Mouse (Mus musculus) midbrain, embryonic 13.5 days (tissue): ENCODE data around the gene Ccr1l1. TPM values are rescaled to one million over a fixed set of nuclear protein-coding genes. Genes with fewer than 3 reads are reported as not detected.

ENCODE experiments used
- ATAC-seq: fragments of 200-750 bp; cut with Nextera tagmentation; 2 replicates; pipeline ENCODE4 v1.8.0; 2017; ENCODE audit warnings: mild to moderate bottlenecking, moderate TSS enrichment, moderate library complexity
- H3K27ac ChIP-seq: fragments of 300-500 bp; sonication (generic); 2 replicates; pipeline ENCODE4 v1.5.1; 2015; ENCODE audit warnings: inconsistent platforms, mild to moderate bottlenecking, moderate library complexity
- H3K27me3 ChIP-seq: fragments of 300-500 bp; sonication (generic); 2 replicates; pipeline ENCODE4 v1.6.1; 2015; ENCODE audit warnings: mild to moderate bottlenecking, inconsistent platforms
- H3K36me3 ChIP-seq: fragments of 300-500 bp; sonication (generic); 2 replicates; pipeline ENCODE4 v1.6.1; 2015; ENCODE audit warnings: mild to moderate bottlenecking, inconsistent platforms
- H3K4me1 ChIP-seq: fragments of 300-500 bp; sonication (generic); replicated peaks from 2 replicates; pipeline ENCODE4 v1.6.1; 2015; ENCODE audit warnings: inconsistent platforms
- H3K4me2 ChIP-seq: fragments of 300-500 bp; sonication (generic); replicated peaks from 2 replicates; pipeline ENCODE4 v1.6.1; 2015; ENCODE audit warnings: moderate library complexity, mild to moderate bottlenecking, inconsistent platforms
- H3K4me3 ChIP-seq: fragments of 300-500 bp; sonication (generic); replicated peaks from 2 replicates; pipeline ENCODE4 v1.5.1; 2015; ENCODE audit warnings: mild to moderate bottlenecking, inconsistent platforms
- H3K9ac ChIP-seq: fragments of 300-500 bp; sonication (generic); replicated peaks from 2 replicates; pipeline ENCODE4 v1.6.1; 2015; ENCODE audit warnings: mild to moderate bottlenecking, inconsistent platforms
- H3K9me3 ChIP-seq: fragments of 300-500 bp; sonication (generic); 2 replicates; pipeline ENCODE4 v1.6.1; 2016; ENCODE audit warnings: mild to moderate bottlenecking, inconsistent platforms
- WGBS: fragments of 180-500 bp; shearing (Covaris S2); methylation state at CpG from one replicate; pipeline ENCODE4 v1.1.7; 2015; 5-methylcytosine and 5-hydroxymethylcytosine counted together
- polyA plus RNA-seq: library from polyadenylated mRNA; unstranded; fragments of >200 nt; fragmentation: Nextera tagmentation; extraction: Ambion mirVana; gene quantifications from 2 replicates; pipeline ENCODE4 v1.2.1, GENCODE M21; 2015

Gene Ccr1l1
- not detected in 2 replicates for polyA plus RNA-seq

GRCm38 (mm10) chr9:123978308-123978707 lies at the start of gene Ccr1l1:
Ccr1l1 (minus strand) TSS chr9:123978408.
- 76% methylated on average over 1 of the region's 1 CpGs for WGBS
- ATAC-seq = no peak
- H3K36me3 ChIP-seq = no peaks in the 10 kb centered on the region
- no peak within 1 kb of the TSS for H3K9ac ChIP-seq
- no peak within 1 kb of the TSS for H3K4me3 ChIP-seq
- H3K4me1 ChIP-seq = no peaks in the 10 kb centered on the region
- H3K9me3 ChIP-seq = no peaks in the 10 kb centered on the region
- no peak within 1 kb of the TSS for H3K4me2 ChIP-seq
- H3K27me3 ChIP-seq = no peaks in the 10 kb centered on the region
- no peak within 1 kb of the TSS for H3K27ac ChIP-seq

- H3K9me3 ChIP-seq = no peaks in the 10 kb centered on the region
- no peaks in the 10 kb centered on the region for H3K4me1 ChIP-seq
- no peak within 1 kb of the TSS for H3K9ac ChIP-seq
- no peaks in the 10 kb centered on the region for H3K36me3 ChIP-seq
- H3K4me2 ChIP-seq = no peak within 1 kb of the TSS
- WGBS = 94% methylated on average over 1 of the region's 1 CpGs
- H3K27me3 ChIP-seq = no peaks in the 10 kb centered on the region
- no peak within 1 kb of the TSS for H3K27ac ChIP-seq
- no peak for ATAC-seq
- no peak within 1 kb of the TSS for H3K4me3 ChIP-seq
Observed at GRCm38 (mm10) chr9:124021672-124022071, 43.5 kb upstream of the Ccr1l1 start, which contains the start of gene Ccr3. Ccr3 (plus strand) TSS chr9:124021972.

GRCm38 (mm10) chr9:124019887-124020286 lies 41.7 kb upstream of the Ccr1l1 start:
- H3K4me1 ChIP-seq = no peaks in the 10 kb centered on the region
- no peak for ATAC-seq
- H3K27me3 ChIP-seq = no peaks in the 10 kb centered on the region
- H3K9me3 ChIP-seq = no peaks in the 10 kb centered on the region
- H3K27ac ChIP-seq = no peak overlapping the region
- H3K4me2 ChIP-seq = no peak overlapping the region
- 91% methylated on average over 3 of the region's 3 CpGs for WGBS
- H3K9ac ChIP-seq = no peak overlapping the region
- H3K36me3 ChIP-seq = no peaks in the 10 kb centered on the region
- no peak overlapping the region for H3K4me3 ChIP-seq

- no peaks in the 10 kb centered on the region for H3K4me1 ChIP-seq
- WGBS = 76% methylated on average over 2 of the region's 2 CpGs
Observed at GRCm38 (mm10) chr9:124016048-124016447, 37.8 kb upstream of the Ccr1l1 start.

GRCm38 (mm10) chr9:124014985-124015652 lies 36.9 kb upstream of the Ccr1l1 start:
- no peaks in the 10 kb centered on the region for H3K36me3 ChIP-seq
- 87% methylated on average over 2 of the region's 2 CpGs for WGBS
- no peak overlapping the region for H3K4me2 ChIP-seq
- H3K27ac ChIP-seq = no peak overlapping the region
- no peaks in the 10 kb centered on the region for H3K27me3 ChIP-seq
- no peak overlapping the region for H3K4me3 ChIP-seq
- no peak for ATAC-seq
- no peak overlapping the region for H3K9ac ChIP-seq
- no peaks in the 10 kb centered on the region for H3K4me1 ChIP-seq
- H3K9me3 ChIP-seq = no peaks in the 10 kb centered on the region

More at GRCm38 (mm10) chr9:124016048-124016447, 37.8 kb upstream of the Ccr1l1 start:
- Histone ChIP-seq H3K9ac (no peak overlapping the region), H3K27me3 (no peaks in the 10 kb centered on the region), H3K27ac (no peak overlapping the region), H3K9me3 (no peaks in the 10 kb centered on the region), H3K36me3 (no peaks in the 10 kb centered on the region), H3K4me2 (no peak overlapping the region), H3K4me3 (no peak overlapping the region)
- ATAC-seq = no peak

- H3K27me3 ChIP-seq = no peaks in the 10 kb centered on the region
- no peaks in the 10 kb centered on the region for H3K4me1 ChIP-seq
- no peaks in the 10 kb centered on the region for H3K36me3 ChIP-seq
- ATAC-seq = no peak
- H3K27ac ChIP-seq = no peak overlapping the region
- H3K4me2 ChIP-seq = no peak overlapping the region
- no peaks in the 10 kb centered on the region for H3K9me3 ChIP-seq
- no peak overlapping the region for H3K4me3 ChIP-seq
- 91% methylated on average over 3 of the region's 3 CpGs for WGBS
- H3K9ac ChIP-seq = no peak overlapping the region
Observed at GRCm38 (mm10) chr9:124013270-124013669, 35.1 kb upstream of the Ccr1l1 start.

GRCm38 (mm10) chr9:124012691-124013090 lies 34.5 kb upstream of the Ccr1l1 start:
- Histone ChIP-seq H3K27ac (no peak overlapping the region), H3K4me3 (no peak overlapping the region), H3K27me3 (no peaks in the 10 kb centered on the region), H3K9ac (no peak overlapping the region), H3K36me3 (no peaks in the 10 kb centered on the region), H3K9me3 (no peaks in the 10 kb centered on the region), H3K4me1 (no peaks in the 10 kb centered on the region), H3K4me2 (no peak overlapping the region)
- 84% methylated on average over 2 of the region's 2 CpGs for WGBS
- ATAC-seq = no peak

GRCm38 (mm10) chr9:123999784-124000183 lies 21.6 kb upstream of the Ccr1l1 start:
- ATAC-seq = no peak
- WGBS = 93% methylated on average over 2 of the region's 2 CpGs

GRCm38 (mm10) chr9:123997719-123998118 lies 19.5 kb upstream of the Ccr1l1 start:
- Histone ChIP-seq H3K4me2 (no peak overlapping the region), H3K36me3 (no peaks in the 10 kb centered on the region), H3K4me3 (no peak overlapping the region), H3K27ac (no peak overlapping the region), H3K4me1 (no peaks in the 10 kb centered on the region), H3K9ac (no peak overlapping the region), H3K27me3 (no peaks in the 10 kb centered on the region), H3K9me3 (no peaks in the 10 kb centered on the region)
- 80% methylated on average over 3 of the region's 3 CpGs for WGBS
- ATAC-seq = no peak

More at GRCm38 (mm10) chr9:123999784-124000183, 21.6 kb upstream of the Ccr1l1 start:
- H3K9me3 ChIP-seq = no peaks in the 10 kb centered on the region
- no peaks in the 10 kb centered on the region for H3K36me3 ChIP-seq
- no peak overlapping the region for H3K9ac ChIP-seq
- no peak overlapping the region for H3K27ac ChIP-seq
- no peaks in the 10 kb centered on the region for H3K4me1 ChIP-seq
- H3K27me3 ChIP-seq = no peaks in the 10 kb centered on the region
- H3K4me3 ChIP-seq = no peak overlapping the region
- no peak overlapping the region for H3K4me2 ChIP-seq

GRCm38 (mm10) chr9:123991312-123991906 lies 13.2 kb upstream of the Ccr1l1 start:
- no peaks in the 10 kb centered on the region for H3K27me3 ChIP-seq
- 53% methylated on average over 1 of the region's 1 CpGs for WGBS
- no peaks in the 10 kb centered on the region for H3K4me1 ChIP-seq
- ATAC-seq = no peak
- no peak overlapping the region for H3K9ac ChIP-seq
- H3K36me3 ChIP-seq = no peaks in the 10 kb centered on the region
- no peak overlapping the region for H3K4me2 ChIP-seq
- no peaks in the 10 kb centered on the region for H3K9me3 ChIP-seq
- no peak overlapping the region for H3K27ac ChIP-seq
- no peak overlapping the region for H3K4me3 ChIP-seq

- H3K4me2 ChIP-seq = no peak overlapping the region
- H3K27ac ChIP-seq = no peak overlapping the region
- H3K9ac ChIP-seq = no peak overlapping the region
- H3K9me3 ChIP-seq = no peaks in the 10 kb centered on the region
- WGBS = 85% methylated on average over 3 of the region's 3 CpGs
- no peak for ATAC-seq
- H3K4me3 ChIP-seq = no peak overlapping the region
- no peaks in the 10 kb centered on the region for H3K27me3 ChIP-seq
- no peaks in the 10 kb centered on the region for H3K4me1 ChIP-seq
- no peaks in the 10 kb centered on the region for H3K36me3 ChIP-seq
Observed at GRCm38 (mm10) chr9:123989671-123990070, 11.5 kb upstream of the Ccr1l1 start.

GRCm38 (mm10) chr9:123986217-123986616 lies 8.0 kb upstream of the Ccr1l1 start:
- Histone ChIP-seq H3K4me3 (no peak overlapping the region), H3K4me2 (no peak overlapping the region), H3K9ac (no peak overlapping the region), H3K4me1 (no peaks in the 10 kb centered on the region), H3K27me3 (no peaks in the 10 kb centered on the region), H3K27ac (no peak overlapping the region), H3K9me3 (no peaks in the 10 kb centered on the region), H3K36me3 (no peaks in the 10 kb centered on the region)
- ATAC-seq = no peak
- 90% methylated on average over 2 of the region's 2 CpGs for WGBS
